Mouse (Mus musculus) liver, adult 2 months (tissue): ENCODE measurements around the gene Mast3. TPM values are rescaled to one million over a fixed set of nuclear protein-coding genes. Genes with fewer than 3 reads are reported as not detected.
A peak's percentile ranks its signal among the peaks of the same experiment; 100 is the strongest.

Experiments
- DNase-seq: peaks from one replicate; pipeline ENCODE4 v3.0.0-alpha.2; 2011; ENCODE audit warnings: low read depth, low spot score; ENCODE audit errors: extremely low read depth
- H3K27ac ChIP-seq: fragments of 200-500 bp; replicated peaks from 2 replicates; pipeline ENCODE4 v1.5.1; 2012; ENCODE audit warnings: low read depth, mild to moderate bottlenecking, control low read depth, inconsistent platforms, low read length; ENCODE audit not compliant: insufficient read depth
- H3K27me3 ChIP-seq: fragments of 200-500 bp; 2 replicates; pipeline ENCODE4 v1.6.1; 2012; ENCODE audit warnings: mild to moderate bottlenecking, moderate library complexity, low read length, inconsistent platforms; ENCODE audit not compliant: control insufficient read depth, insufficient read depth
- H3K36me3 ChIP-seq: fragments of 200-500 bp; 2 replicates; pipeline ENCODE4 v1.6.1; 2012; ENCODE audit warnings: low read length, inconsistent platforms; ENCODE audit not compliant: control insufficient read depth, insufficient read depth
- H3K4me1 ChIP-seq: fragments of 200-500 bp; 2 replicates; pipeline ENCODE4 v1.6.1; 2011; ENCODE audit warnings: low read length; ENCODE audit not compliant: control insufficient read depth, insufficient read depth
- H3K4me3 ChIP-seq: fragments of 200-500 bp; 2 replicates; pipeline ENCODE4 v1.5.1; 2011; ENCODE audit warnings: low read depth, mild to moderate bottlenecking, control low read depth, low read length, moderate library complexity; ENCODE audit not compliant: insufficient read depth
- H3K79me2 ChIP-seq: fragments of 200-500 bp; 2 replicates; pipeline ENCODE4 v1.6.1; 2012; ENCODE audit warnings: inconsistent platforms, mild to moderate bottlenecking, low read length, moderate library complexity; ENCODE audit not compliant: control insufficient read depth, insufficient read depth
- H3K9ac ChIP-seq: fragments of 200-500 bp; 2 replicates; pipeline ENCODE4 v1.6.1; 2012; ENCODE audit warnings: low read depth, mild to moderate bottlenecking, control low read depth, inconsistent platforms, low read length
- CTCF ChIP-seq: fragments of 200-500 bp; IDR thresholded peaks from 2 replicates; pipeline ENCODE4 v1.5.1; 2011; ENCODE audit warnings: low read depth, low read length, control low read depth
- POLR2A ChIP-seq: fragments of 200-500 bp; IDR thresholded peaks from 2 replicates; pipeline ENCODE4 v1.6.1; 2011; ENCODE audit warnings: low read length, control low read depth; ENCODE audit not compliant: insufficient read depth; ENCODE audit errors: extremely low read depth
- WGBS: fragments of 180-500 bp; shearing (Covaris S2); methylation state at CpG from one replicate; pipeline ENCODE4 v1.1.7; 2018; 5-methylcytosine and 5-hydroxymethylcytosine counted together
- polyA plus RNA-seq: library from polyadenylated mRNA; depleted of rRNA; stranded (reverse); fragments of >200 nt; gene quantifications from 2 replicates; pipeline ENCODE4 v1.2.3, GENCODE M21; 2012
- total RNA-seq: library from RNA; depleted of rRNA; stranded (reverse); fragments of >200 nt; gene quantifications from 2 replicates; pipeline ENCODE4 v1.2.3, GENCODE M21; 2014

The Mast3 gene
- total and polyA plus RNA-seq, 2 experiments: 16.7 to 29.0 TPM

DNA sequence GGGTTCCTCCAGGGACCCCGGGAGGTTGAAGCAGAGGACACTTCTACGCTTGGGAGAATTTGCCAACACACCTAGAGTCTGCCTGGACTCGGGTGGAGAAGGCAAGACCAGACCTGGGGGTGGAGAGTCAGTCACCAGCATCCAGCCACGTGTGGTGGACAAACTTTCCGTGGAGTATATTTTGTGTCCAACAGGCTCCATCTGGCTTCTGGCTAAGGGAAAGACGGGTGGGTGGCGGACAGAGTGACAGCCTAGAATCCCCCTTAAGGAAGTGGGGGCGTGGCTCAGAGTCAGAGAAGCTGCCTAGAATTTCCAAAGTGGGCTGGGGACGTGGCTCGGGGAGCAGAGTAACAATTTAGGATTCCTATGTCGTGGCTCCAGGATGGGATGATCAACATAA is 17.1 kb upstream of the Mast3 start:
- 52% methylated on average over 11 of the region's 11 CpGs for WGBS
- DNase-seq: no peak
- H3K4me1 ChIP-seq: peaks cover 3% of the 10 kb centered on the region; the same call in 1 of the 2 replicates
- H3K36me3 ChIP-seq: no peaks in the 10 kb centered on the region
- H3K27me3 ChIP-seq: no peaks in the 10 kb centered on the region
- TF ChIP-seq CTCF (no peak), POLR2A (no peak)
- no peak overlapping the region for H3K9ac ChIP-seq
- no peaks in the 10 kb centered on the region for H3K79me2 ChIP-seq
- no peak overlapping the region for H3K4me3 ChIP-seq
- H3K27ac ChIP-seq: no peak overlapping the region

DNA sequence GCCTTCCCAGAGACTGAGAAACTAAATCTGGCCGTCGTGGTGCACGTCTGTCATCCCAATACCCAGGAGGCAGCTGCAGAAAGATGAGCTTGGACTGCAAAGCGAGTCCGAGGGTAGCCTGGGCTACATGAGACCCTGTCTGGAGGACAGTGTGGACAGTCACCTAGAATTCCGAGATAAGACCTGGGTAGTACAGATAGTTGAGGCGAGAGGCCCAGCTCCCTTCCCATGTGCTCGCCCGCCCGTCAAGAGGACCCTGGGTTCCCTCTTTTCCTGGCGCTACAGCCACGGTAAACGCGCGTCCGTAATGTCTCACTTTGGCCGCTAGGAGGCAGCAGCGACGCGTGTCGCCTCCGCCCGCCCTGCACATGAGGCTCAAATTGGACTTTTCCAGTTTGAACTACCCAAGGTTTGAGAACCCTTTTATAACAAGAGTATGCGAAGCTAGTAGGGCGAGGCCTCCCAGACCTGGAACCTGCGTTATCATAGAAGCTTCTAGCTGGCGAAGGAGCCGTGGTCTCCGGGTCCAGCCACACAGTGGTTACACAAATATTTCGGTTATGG is 16.6 kb upstream of the Mast3 start:
- Histone ChIP-seq H3K27ac (no peak overlapping the region), H3K79me2 (no peaks in the 10 kb centered on the region), H3K27me3 (no peaks in the 10 kb centered on the region), H3K36me3 (no peaks in the 10 kb centered on the region), H3K9ac (no peak overlapping the region), H3K4me1 (peaks cover 4% of the 10 kb centered on the region; the same call in 1 of the 2 replicates), H3K4me3 (no peak overlapping the region)
- WGBS: 17% methylated on average over 30 of the region's 30 CpGs
- TF ChIP-seq CTCF (peak; percentile 97), POLR2A (no peak)
- DNase-seq: no peak

DNA sequence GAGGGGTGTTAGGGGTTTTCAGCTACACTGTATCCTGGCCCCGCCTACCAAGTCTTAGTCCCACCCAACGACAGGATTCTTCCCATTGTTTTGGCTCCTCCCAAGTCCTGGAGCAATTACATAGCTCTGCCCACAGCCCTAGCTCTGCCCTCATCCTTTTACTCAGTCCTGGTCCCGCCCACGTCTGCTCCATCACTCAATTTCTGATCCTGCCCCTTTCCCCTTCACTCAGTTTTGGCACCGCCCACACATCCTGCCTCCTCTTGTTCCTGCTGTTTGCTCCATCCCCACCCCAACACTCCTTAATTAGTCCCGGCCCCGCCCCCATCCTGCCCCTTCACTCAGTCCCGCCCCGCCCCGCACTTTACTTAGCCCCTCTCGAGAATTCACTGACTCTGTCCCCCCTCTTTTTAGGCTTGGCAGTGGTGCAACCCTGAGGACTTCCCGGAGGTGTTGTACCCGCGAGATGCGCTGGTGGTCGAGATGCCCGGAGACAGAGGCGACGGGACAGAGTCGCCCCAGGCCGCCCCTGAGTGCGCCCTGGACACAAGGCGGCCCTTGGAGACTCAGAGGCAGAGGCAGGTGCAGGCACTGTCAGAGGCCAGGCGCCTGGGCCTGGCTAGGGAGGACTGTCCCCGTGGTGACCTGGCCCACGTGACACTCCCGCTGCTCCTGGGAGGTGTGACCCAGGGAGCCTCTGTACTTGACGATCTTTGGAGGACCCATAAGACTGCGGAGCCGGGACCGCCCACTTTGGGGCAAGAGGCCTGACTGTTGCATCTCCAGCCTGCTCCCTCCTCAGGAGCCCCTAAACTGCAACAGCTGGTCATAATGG is 15.5 kb upstream of the Mast3 start:
- Histone ChIP-seq H3K79me2 (no peaks in the 10 kb centered on the region), H3K4me1 (peaks cover 4% of the 10 kb centered on the region; the same call in 1 of the 2 replicates), H3K27me3 (no peaks in the 10 kb centered on the region), H3K36me3 (no peaks in the 10 kb centered on the region), H3K4me3 (no peak overlapping the region), H3K27ac (no peak overlapping the region), H3K9ac (no peak overlapping the region)
- no peak for TF ChIP-seq CTCF
- no peak for TF ChIP-seq POLR2A
- DNase-seq: no peak
- WGBS: 15% methylated on average over 31 of the region's 31 CpGs

DNA sequence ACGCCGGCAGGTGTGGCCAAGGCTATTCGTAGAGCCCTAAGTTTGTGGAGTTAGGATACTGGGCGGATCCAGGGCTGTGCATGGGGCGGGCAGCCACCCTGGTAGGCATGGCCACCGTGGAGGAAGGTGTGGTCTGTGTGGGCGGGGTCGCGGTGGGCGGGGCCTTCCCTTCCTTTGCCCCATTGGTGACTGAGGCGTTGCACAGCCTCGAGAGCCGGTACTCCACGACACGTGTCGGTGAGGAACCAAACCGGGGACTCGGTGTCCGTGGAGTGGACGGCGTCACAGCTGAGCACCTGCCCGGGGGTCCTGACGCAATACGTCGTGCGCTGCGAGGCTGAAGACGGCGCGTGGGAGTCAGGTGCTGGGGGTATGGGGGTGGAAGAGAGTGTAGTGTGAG is 11.8 kb upstream of the Mast3 start:
- DNase-seq: peak; percentile 74
- Histone ChIP-seq H3K27me3 (no peaks in the 10 kb centered on the region), H3K79me2 (no peaks in the 10 kb centered on the region), H3K4me3 (peak overlapping the region; percentile 41), H3K27ac (no peak overlapping the region), H3K4me1 (peaks cover 4% of the 10 kb centered on the region; the same call in 1 of the 2 replicates), H3K36me3 (no peaks in the 10 kb centered on the region), H3K9ac (peak overlapping the region; percentile 59)
- TF ChIP-seq POLR2A: no peak
- TF ChIP-seq CTCF: no peak
- 8% methylated on average over 30 of the region's 30 CpGs for WGBS

DNA sequence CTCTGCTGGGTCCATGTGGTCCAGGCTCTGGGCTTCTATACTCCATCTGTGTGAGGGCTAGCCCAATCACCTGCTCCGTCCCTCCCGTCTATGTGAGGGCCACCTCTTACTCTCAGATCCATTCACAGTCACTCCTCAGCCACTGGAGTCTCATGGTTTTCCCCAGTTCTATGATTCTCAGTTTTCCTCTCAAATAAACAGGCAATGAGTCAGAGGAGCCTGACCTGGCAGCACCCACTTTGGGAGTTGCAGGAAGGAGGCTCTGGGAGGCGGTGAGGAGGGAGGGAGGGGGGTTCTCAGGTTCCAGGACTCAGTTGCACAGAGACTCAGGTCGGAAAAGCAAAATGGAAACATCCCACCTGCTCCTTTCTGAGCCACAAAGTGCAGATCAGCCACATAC is 8.0 kb upstream of the Mast3 start:
- H3K27me3 ChIP-seq: no peaks in the 10 kb centered on the region

DNA sequence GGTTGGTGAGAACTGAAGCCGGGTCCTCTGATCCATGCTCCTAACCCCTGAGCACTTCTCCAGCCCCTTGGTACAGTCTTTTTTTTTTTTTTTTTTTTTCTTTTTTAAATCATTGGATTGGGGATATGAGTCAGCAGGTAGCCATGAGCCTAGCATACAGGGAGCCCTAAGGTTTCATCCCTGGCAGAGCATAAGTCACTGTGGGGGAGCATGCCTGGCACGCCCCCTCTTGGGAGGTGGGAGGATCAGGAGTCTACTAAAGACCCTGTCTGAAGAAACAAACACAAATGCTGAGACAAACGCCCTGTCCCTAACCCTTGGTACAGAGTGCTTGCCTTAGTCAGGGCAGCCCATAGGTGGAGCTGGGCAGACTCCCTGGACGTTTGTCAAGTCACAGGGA is 7.2 kb upstream of the Mast3 start:
- H3K4me1 ChIP-seq: peaks cover 1% of the 10 kb centered on the region; the same call in 1 of the 2 replicates
- H3K27ac ChIP-seq: no peak overlapping the region
- TF ChIP-seq POLR2A (no peak), CTCF (no peak)
- no peaks in the 10 kb centered on the region for H3K27me3 ChIP-seq
- DNase-seq: no peak
- no peaks in the 10 kb centered on the region for H3K79me2 ChIP-seq
- H3K4me3 ChIP-seq: no peak overlapping the region
- 80% methylated on average over 4 of the region's 4 CpGs for WGBS
- no peak overlapping the region for H3K9ac ChIP-seq
- H3K36me3 ChIP-seq: no peaks in the 10 kb centered on the region

More for the DNA sequence above, 8.0 kb upstream of the Mast3 start:
- Histone ChIP-seq H3K27ac (no peak overlapping the region), H3K9ac (no peak overlapping the region), H3K4me3 (no peak overlapping the region), H3K79me2 (no peaks in the 10 kb centered on the region), H3K4me1 (peaks cover 4% of the 10 kb centered on the region; the same call in 1 of the 2 replicates), H3K36me3 (no peaks in the 10 kb centered on the region)
- DNase-seq: no peak
- TF ChIP-seq POLR2A (no peak), CTCF (no peak)
- 76% methylated on average over 4 of the region's 4 CpGs for WGBS
